Mouse (Mus musculus): ENCODE data around the gene Phf21a. TPM values are rescaled to one million over a fixed set of nuclear protein-coding genes. Genes with fewer than 3 reads are reported as not detected.

Gene Phf21a
- polyA plus RNA-seq, 1 experiment: 36.8 TPM

DNA sequence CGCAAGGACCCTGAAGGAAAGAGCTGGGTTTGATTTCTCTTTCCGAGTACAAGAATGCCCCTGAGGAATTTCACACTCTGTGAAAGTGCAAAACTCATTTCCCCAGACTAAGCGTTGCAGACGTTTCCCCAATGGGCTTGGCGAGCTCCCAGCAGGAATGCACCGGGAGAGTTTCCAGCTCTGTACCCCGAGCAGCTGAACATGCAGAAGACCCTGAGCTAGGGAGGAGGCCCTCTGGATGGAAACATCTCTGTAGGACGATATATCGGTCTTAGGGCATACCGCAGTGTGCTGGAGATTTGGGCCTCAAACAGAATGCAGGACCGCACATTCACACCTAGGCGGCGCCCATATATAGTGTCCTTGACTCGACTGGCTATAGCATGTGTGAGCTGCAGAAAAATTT, 37.1 kb upstream of the Phf21a start:
- Histone ChIP-seq H3K27ac (ENCODE audit: insufficient read depth, low read depth, low read length) (no peak overlapping the region), H3K4me1 (ENCODE audit: control insufficient read depth, insufficient read depth, low read length) (peaks cover 9% of the 10 kb centered on the region; the same call in 1 of the 2 replicates), H3K36me3 (ENCODE audit: control insufficient read depth, insufficient read depth, low read length) (no peaks in the 10 kb centered on the region), H3K27me3 (replicated peaks; ENCODE audit: control insufficient read depth, insufficient read depth, low read length) (no peaks in the 10 kb centered on the region), H3K4me3 (ENCODE audit: insufficient read depth, low read depth, low read length) (peak overlapping the region; percentile 38)
- DNase-seq: peak; percentile 60
- TF ChIP-seq CTCF (conservative IDR thresholded peaks at IDR 0.05; ENCODE audit: insufficient read depth, insufficient read length, low read depth, low read length) (peak; percentile 55; the same call in 1 of the 2 replicates), POLR2A (IDR thresholded peaks at IDR 0.05; ENCODE audit: low read depth, low read length) (no peak)
- 6% methylated on average over 14 of the region's 14 CpGs for WGBS

DNA sequence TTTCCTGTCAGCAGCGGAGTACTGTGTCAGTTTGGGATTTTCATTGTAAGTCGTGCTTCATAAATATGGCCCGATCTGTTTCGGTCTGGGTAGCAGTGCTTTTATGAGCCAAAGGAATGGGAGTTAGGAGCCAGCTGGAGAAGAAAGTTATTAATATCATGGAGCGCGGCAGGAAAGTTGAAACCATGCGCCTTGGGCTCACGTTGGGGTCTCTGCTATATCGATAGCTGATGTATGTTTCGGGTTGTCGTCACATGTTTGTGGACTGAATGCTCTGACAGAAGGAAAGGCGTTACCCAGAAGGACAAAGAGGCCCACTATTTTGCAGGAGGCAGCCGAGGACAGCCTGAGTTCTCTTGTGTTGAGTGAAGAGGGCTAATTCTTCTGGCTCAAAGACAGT, 36.2 kb upstream of the Phf21a start:
- no peak for DNase-seq
- TF ChIP-seq CTCF (conservative IDR thresholded peaks at IDR 0.05; ENCODE audit: insufficient read depth, insufficient read length, low read depth, low read length): no peak
- no peak for TF ChIP-seq POLR2A (IDR thresholded peaks at IDR 0.05; ENCODE audit: low read depth, low read length)
- 89% methylated on average over 13 of the region's 13 CpGs for WGBS
- H3K36me3 ChIP-seq (ENCODE audit: control insufficient read depth, insufficient read depth, low read length): no peaks in the 10 kb centered on the region
- no peak overlapping the region for H3K27ac ChIP-seq (ENCODE audit: insufficient read depth, low read depth, low read length)
- H3K27me3 ChIP-seq (replicated peaks; ENCODE audit: control insufficient read depth, insufficient read depth, low read length): no peaks in the 10 kb centered on the region
- no peak overlapping the region for H3K4me3 ChIP-seq (ENCODE audit: insufficient read depth, low read depth, low read length)
- peaks cover 9% of the 10 kb centered on the region; the same call in 1 of the 2 replicates for H3K4me1 ChIP-seq (ENCODE audit: control insufficient read depth, insufficient read depth, low read length)

DNA sequence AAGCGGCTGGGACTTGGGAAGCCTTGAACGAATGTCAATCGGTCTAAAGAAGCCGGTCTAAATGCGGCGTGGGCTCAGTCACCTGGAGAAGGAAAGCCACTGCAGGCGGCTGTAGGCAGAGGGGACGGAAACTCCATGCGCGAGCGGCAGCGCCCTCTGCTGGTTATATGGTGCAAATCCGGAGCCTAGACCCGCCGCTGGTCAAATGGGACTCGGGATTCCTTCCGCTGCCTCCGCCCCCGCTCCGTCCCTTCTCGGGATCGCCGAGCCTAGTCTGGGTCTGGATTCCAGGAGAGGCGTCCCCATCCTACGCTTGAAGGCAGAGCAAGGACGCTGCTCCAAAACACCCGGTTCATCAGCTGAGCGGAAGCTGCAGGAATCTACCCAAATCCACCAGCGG, 34.4 kb upstream of the Phf21a start:
- no peak overlapping the region for H3K27ac ChIP-seq (ENCODE audit: insufficient read depth, low read depth, low read length)
- H3K4me3 ChIP-seq (ENCODE audit: insufficient read depth, low read depth, low read length): peak overlapping the region; percentile 60
- peak; percentile 94 for DNase-seq
- TF ChIP-seq CTCF (conservative IDR thresholded peaks at IDR 0.05; ENCODE audit: insufficient read depth, insufficient read length, low read depth, low read length) (peak; percentile 93), POLR2A (IDR thresholded peaks at IDR 0.05; ENCODE audit: low read depth, low read length) (no peak)
- under 1% methylated on average over 29 of the region's 29 CpGs for WGBS
- H3K27me3 ChIP-seq (replicated peaks; ENCODE audit: control insufficient read depth, insufficient read depth, low read length): no peaks in the 10 kb centered on the region
- peaks cover 9% of the 10 kb centered on the region; the same call in 1 of the 2 replicates for H3K4me1 ChIP-seq (ENCODE audit: control insufficient read depth, insufficient read depth, low read length)
- H3K36me3 ChIP-seq (ENCODE audit: control insufficient read depth, insufficient read depth, low read length): no peaks in the 10 kb centered on the region

DNA sequence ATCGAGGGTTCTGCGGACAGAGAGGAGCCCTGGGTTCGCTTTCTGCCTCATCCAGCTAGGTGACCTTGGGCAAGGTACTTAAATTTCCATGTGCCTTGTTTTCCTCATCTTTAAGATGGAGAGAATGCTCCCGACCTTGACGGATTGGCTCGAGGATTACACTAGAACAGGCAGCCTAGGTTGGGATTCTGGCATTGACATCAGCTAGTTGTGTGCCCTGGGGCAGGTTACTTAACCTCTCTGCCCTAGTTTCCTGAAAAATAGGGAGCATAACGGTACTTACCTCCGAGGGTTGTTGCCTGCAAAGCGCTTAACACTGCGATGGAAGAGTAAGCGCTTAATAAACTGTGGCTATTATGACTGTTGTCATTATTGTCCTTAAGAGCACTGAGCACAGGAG, 34.0 kb upstream of the Phf21a start:
- no peaks in the 10 kb centered on the region for H3K27me3 ChIP-seq (replicated peaks; ENCODE audit: control insufficient read depth, insufficient read depth, low read length)
- H3K27ac ChIP-seq (ENCODE audit: insufficient read depth, low read depth, low read length): no peak overlapping the region

DNA sequence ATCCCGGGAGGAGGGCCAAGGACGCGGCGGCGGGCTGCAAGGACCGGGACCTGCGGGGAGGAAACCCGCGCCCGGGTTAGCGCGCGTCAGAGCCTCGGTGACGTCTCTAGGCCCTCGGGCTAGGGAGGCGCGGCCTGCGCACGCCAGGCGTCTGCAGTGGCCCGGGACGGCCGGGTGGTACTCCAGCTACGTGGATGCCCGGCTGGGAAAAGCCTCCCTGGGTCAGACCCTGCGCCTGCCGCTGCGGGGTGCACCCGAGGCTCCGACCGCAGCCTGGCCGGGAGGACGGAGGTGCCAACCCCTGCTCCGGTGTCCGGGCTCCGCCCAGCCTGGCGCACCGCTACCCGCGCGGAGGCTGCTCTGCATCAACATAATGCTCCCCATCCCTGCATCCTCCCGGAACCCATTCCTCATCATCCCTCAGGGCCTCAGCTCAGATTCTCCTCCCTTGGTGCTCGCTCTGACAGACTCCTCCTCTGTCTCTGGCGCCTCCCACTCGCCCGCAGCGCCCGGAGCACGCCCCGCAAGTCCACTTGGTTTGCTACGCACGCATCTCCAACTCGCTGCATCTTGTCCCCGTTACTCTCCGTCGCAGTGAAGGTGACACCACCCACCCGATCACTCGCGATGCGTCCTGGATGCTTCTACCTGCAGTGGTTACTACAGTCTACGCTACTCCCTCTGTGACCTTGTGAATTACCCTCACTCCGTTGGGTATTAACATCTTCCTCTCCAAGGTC, 33.3 kb upstream of the Phf21a start:
- no peak overlapping the region for H3K27ac ChIP-seq (ENCODE audit: insufficient read depth, low read depth, low read length)
- no peaks in the 10 kb centered on the region for H3K36me3 ChIP-seq (ENCODE audit: control insufficient read depth, insufficient read depth, low read length)

More for the DNA sequence above, 34.0 kb upstream of the Phf21a start:
- H3K4me1 ChIP-seq (ENCODE audit: control insufficient read depth, insufficient read depth, low read length): peaks cover 9% of the 10 kb centered on the region; the same call in 1 of the 2 replicates
- peak overlapping the region; percentile 60 for H3K4me3 ChIP-seq (ENCODE audit: insufficient read depth, low read depth, low read length)
- no peaks in the 10 kb centered on the region for H3K36me3 ChIP-seq (ENCODE audit: control insufficient read depth, insufficient read depth, low read length)
- no peak for DNase-seq
- TF ChIP-seq POLR2A (IDR thresholded peaks at IDR 0.05; ENCODE audit: low read depth, low read length) (no peak), CTCF (conservative IDR thresholded peaks at IDR 0.05; ENCODE audit: insufficient read depth, insufficient read length, low read depth, low read length) (no peak)
- 3% methylated on average over 11 of the region's 11 CpGs for WGBS

DNA sequence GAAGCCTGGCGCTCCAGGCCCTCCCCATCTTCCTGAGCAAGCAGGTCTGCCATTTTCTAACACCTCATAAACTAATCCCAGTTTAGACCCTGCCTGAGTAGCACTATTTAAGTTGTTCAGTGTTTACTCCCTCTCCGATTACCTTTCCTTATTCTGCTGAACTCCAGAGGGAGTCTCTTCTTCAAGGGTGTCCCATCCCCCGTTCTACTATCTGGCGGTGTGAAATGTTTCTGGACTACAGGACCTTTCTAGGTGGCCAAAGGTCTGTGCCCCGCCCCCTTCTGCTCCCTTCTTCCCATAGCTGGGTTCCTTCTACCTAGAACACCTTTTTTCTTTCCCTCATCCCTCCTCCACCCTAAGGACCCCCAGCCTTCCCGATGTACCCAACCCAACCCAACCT, 32.6 kb upstream of the Phf21a start:
- TF ChIP-seq POLR2A (IDR thresholded peaks at IDR 0.05; ENCODE audit: low read depth, low read length): no peak
- TF ChIP-seq CTCF (conservative IDR thresholded peaks at IDR 0.05; ENCODE audit: insufficient read depth, insufficient read length, low read depth, low read length): no peak
- WGBS: 38% methylated on average over 6 of the region's 6 CpGs
- Histone ChIP-seq H3K4me1 (ENCODE audit: control insufficient read depth, insufficient read depth, low read length) (peaks cover 9% of the 10 kb centered on the region; the same call in 1 of the 2 replicates), H3K27ac (ENCODE audit: insufficient read depth, low read depth, low read length) (no peak overlapping the region), H3K27me3 (replicated peaks; ENCODE audit: control insufficient read depth, insufficient read depth, low read length) (no peaks in the 10 kb centered on the region), H3K4me3 (ENCODE audit: insufficient read depth, low read depth, low read length) (peak overlapping the region; percentile 44; the same call in 1 of the 2 replicates), H3K36me3 (ENCODE audit: control insufficient read depth, insufficient read depth, low read length) (no peaks in the 10 kb centered on the region)
- peak; percentile 74 for DNase-seq

More for the DNA sequence above, 33.3 kb upstream of the Phf21a start:
- TF ChIP-seq POLR2A (IDR thresholded peaks at IDR 0.05; ENCODE audit: low read depth, low read length) (no peak), CTCF (conservative IDR thresholded peaks at IDR 0.05; ENCODE audit: insufficient read depth, insufficient read length, low read depth, low read length) (no peak)
- peaks cover 9% of the 10 kb centered on the region; the same call in 1 of the 2 replicates for H3K4me1 ChIP-seq (ENCODE audit: control insufficient read depth, insufficient read depth, low read length)
- DNase-seq: peak; percentile 61
- H3K4me3 ChIP-seq (ENCODE audit: insufficient read depth, low read depth, low read length): peak overlapping the region; percentile 44
- no peaks in the 10 kb centered on the region for H3K27me3 ChIP-seq (replicated peaks; ENCODE audit: control insufficient read depth, insufficient read depth, low read length)
- under 1% methylated on average over 63 of the region's 63 CpGs for WGBS

DNA sequence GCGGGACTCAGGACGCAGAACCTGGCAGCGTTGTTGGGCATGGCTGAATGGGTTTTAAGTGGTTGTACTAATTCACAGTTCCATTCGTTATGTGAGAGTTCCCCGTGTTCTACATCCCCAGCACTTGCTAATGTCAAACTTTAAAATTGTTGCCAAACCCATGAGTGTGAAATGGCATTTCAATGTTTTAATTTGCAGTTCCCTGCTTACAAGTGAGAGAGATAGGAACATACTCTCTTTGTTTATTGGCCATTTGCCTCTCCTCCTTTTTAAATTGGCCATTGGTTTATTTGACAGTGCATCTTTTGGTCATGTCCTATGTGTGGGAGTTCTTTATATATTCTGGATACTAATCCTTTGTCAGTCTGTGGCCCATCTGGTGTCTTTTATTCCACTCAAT, 31.6 kb upstream of the Phf21a start:
- no peak for TF ChIP-seq CTCF (conservative IDR thresholded peaks at IDR 0.05; ENCODE audit: insufficient read depth, insufficient read length, low read depth, low read length)
- no peak for TF ChIP-seq POLR2A (IDR thresholded peaks at IDR 0.05; ENCODE audit: low read depth, low read length)
- no peaks in the 10 kb centered on the region for H3K36me3 ChIP-seq (ENCODE audit: control insufficient read depth, insufficient read depth, low read length)
- H3K4me1 ChIP-seq (ENCODE audit: control insufficient read depth, insufficient read depth, low read length): peaks cover 4% of the 10 kb centered on the region; the same call in 1 of the 2 replicates
- H3K27ac ChIP-seq (ENCODE audit: insufficient read depth, low read depth, low read length): no peak overlapping the region
- no peak overlapping the region for H3K4me3 ChIP-seq (ENCODE audit: insufficient read depth, low read depth, low read length)
- H3K27me3 ChIP-seq (replicated peaks; ENCODE audit: control insufficient read depth, insufficient read depth, low read length): no peaks in the 10 kb centered on the region
- DNase-seq: no peak
- 76% methylated on average over 5 of the region's 5 CpGs for WGBS

Data from kidney, adult 2 months (tissue).